Mouse (Mus musculus) hindbrain, embryonic 15.5 days (tissue): ENCODE data around the gene Pcyt2. TPM values are rescaled to one million over a fixed set of nuclear protein-coding genes. Genes with fewer than 3 reads are reported as not detected.

Experiments used
- ATAC-seq: fragments of 200-750 bp; cut with Nextera tagmentation; 2 replicates; pipeline ENCODE4 v1.8.0; 2017; ENCODE audit warnings: low read depth, moderate number of reproducible peaks, moderate TSS enrichment; ENCODE audit not compliant: low FRiP score
- H3K27ac ChIP-seq: fragments of 300-500 bp; sonication (generic); replicated peaks from 2 replicates; pipeline ENCODE4 v1.5.1; 2015; ENCODE audit warnings: mild to moderate bottlenecking, inconsistent platforms
- H3K27me3 ChIP-seq: fragments of 300-500 bp; sonication (generic); 2 replicates; pipeline ENCODE4 v1.6.1; 2015; ENCODE audit warnings: control low read depth, inconsistent platforms
- H3K36me3 ChIP-seq: fragments of 300-500 bp; sonication (generic); 2 replicates; pipeline ENCODE4 v1.6.1; 2015; ENCODE audit warnings: control low read depth, inconsistent platforms
- H3K4me1 ChIP-seq: fragments of 300-500 bp; sonication (generic); replicated peaks from 2 replicates; pipeline ENCODE4 v1.6.1; 2015; ENCODE audit warnings: control low read depth, inconsistent platforms
- H3K4me2 ChIP-seq: fragments of 300-500 bp; sonication (generic); 2 replicates; pipeline ENCODE4 v1.6.1; 2015; ENCODE audit warnings: moderate library complexity, mild to moderate bottlenecking, inconsistent platforms
- H3K4me3 ChIP-seq: fragments of 300-500 bp; sonication (generic); 2 replicates; pipeline ENCODE4 v1.5.1; 2015; ENCODE audit warnings: mild to moderate bottlenecking, inconsistent platforms
- H3K9ac ChIP-seq: fragments of 300-500 bp; sonication (generic); 2 replicates; pipeline ENCODE4 v1.6.1; 2015; ENCODE audit warnings: inconsistent platforms
- H3K9me3 ChIP-seq: fragments of 300-500 bp; sonication (generic); 2 replicates; pipeline ENCODE4 v1.6.1; 2016; ENCODE audit warnings: control low read depth, inconsistent platforms
- WGBS: fragments of 180-500 bp; shearing (Covaris S2); methylation state at CpG from one replicate; pipeline ENCODE4 v1.1.7; 2015; 5-methylcytosine and 5-hydroxymethylcytosine counted together
- microRNA-seq: library from miRNA; unstranded; fragments of <30 nt; microRNA quantifications from one replicate; pipeline ENCODE4, GENCODE M21; 2016
- polyA plus RNA-seq: library from polyadenylated mRNA; unstranded; fragments of >200 nt; fragmentation: Nextera tagmentation; extraction: Ambion mirVana; gene quantifications from 2 replicates; pipeline ENCODE4 v1.2.1, GENCODE M21; 2015

Gene Pcyt2
- polyA plus RNA-seq, 1 experiment from 2014 or later = 226 TPM

DNA sequence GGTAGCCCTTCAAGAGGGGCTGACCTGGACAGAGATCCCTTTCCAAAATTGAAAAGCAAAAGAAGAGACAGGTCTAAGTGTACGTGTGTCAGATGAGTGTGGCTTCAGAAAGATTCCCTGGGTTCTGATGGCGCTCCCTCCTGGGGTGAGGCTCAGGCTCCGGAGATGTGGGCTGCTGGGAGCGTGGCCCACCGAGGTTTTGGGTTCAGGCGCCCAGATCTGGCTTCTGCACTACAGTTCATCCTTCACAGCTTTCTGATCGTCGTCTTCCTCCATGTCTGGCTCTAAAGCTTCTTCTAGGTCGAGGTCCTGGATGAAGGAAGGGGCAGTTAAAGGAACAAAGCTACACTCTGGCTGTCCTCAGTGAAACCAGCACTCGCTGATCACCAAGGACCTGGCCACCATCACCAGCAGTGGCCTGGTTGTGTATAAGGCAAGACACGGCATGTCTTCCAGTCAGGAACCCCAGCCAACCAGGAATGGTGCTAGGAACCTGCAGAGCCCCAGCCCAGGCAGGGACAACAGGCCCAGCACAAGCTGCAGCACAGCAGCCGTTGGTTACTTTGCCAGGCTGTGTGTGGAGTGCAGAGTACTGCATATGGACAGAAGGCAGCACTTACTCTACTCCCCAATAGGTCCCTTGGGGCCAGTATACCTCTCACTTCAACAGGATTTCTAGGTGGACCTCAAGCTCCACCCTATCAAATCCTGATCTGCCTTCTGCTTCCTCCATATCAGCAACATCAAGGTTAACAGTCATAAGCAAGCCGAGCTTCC lies 56.6 kb downstream of the Pcyt2 start:
- Histone ChIP-seq H3K4me1 (no peaks in the 10 kb centered on the region), H3K4me3 (no peak overlapping the region), H3K9ac (no peak overlapping the region), H3K27ac (no peak overlapping the region), H3K27me3 (no peaks in the 10 kb centered on the region), H3K36me3 (peaks cover 72% of the 10 kb centered on the region), H3K4me2 (no peak overlapping the region), H3K9me3 (no peaks in the 10 kb centered on the region)
- ATAC-seq = no peak
- whole genome bisulfite sequencing = 94% methylated on average over 13 of the region's 13 CpGs

Small RNAs within 50 kb of the gene (microRNA-seq; reads per million reads assigned to microRNA genes)
- gene Mir6936 = 1.3 reads per million

Other genes with a start within 250 kb of the Pcyt2 start
- 95.4 and 110 TPM in 2 replicates for gene Faap100, start 239.2 kb downstream of the Pcyt2 start, polyA plus RNA-seq
- 34.9 and 36.9 TPM in 2 replicates for gene Nploc4, start 180.2 kb downstream of the Pcyt2 start, polyA plus RNA-seq
- gene Tspan10, start 175.3 kb downstream of the Pcyt2 start, polyA plus RNA-seq = not detected in 2 replicates
- 0.22 and 0.51 TPM in 2 replicates for gene Pde6g, start 164.4 kb downstream of the Pcyt2 start, polyA plus RNA-seq
- 11.5 and 12.0 TPM in 2 replicates for gene Oxld1, start 159.9 kb downstream of the Pcyt2 start, polyA plus RNA-seq
- 24.8 and 28.9 TPM in 2 replicates for gene Ccdc137, start 159.8 kb downstream of the Pcyt2 start, polyA plus RNA-seq
- gene Arl16, start 150.3 kb downstream of the Pcyt2 start, polyA plus RNA-seq = 61.5 and 64.1 TPM in 2 replicates
- 122 and 125 TPM in 2 replicates for gene Mrpl12, start 133.3 kb downstream of the Pcyt2 start, polyA plus RNA-seq
- gene Slc25a10, start 126.1 kb downstream of the Pcyt2 start, polyA plus RNA-seq = 31.7 and 31.9 TPM in 2 replicates
- gene Gcgr, start 87.2 kb downstream of the Pcyt2 start, polyA plus RNA-seq = 0.41 and 0.75 TPM in 2 replicates
- gene Mcrip1, start 68.2 kb downstream of the Pcyt2 start, polyA plus RNA-seq = 243 and 246 TPM in 2 replicates
- not detected in 2 replicates for gene Ppp1r27, start 66.8 kb downstream of the Pcyt2 start, polyA plus RNA-seq
- gene P4hb, start 44.7 kb downstream of the Pcyt2 start, polyA plus RNA-seq = 263 and 274 TPM in 2 replicates
- gene Arhgdia, start 36.3 kb downstream of the Pcyt2 start, polyA plus RNA-seq = 492 and 533 TPM in 2 replicates
- 247 and 251 TPM in 2 replicates for gene Alyref, start 19.6 kb downstream of the Pcyt2 start, polyA plus RNA-seq
- 200 and 215 TPM in 2 replicates for gene Anapc11, start 19.5 kb downstream of the Pcyt2 start, polyA plus RNA-seq
- gene Npb, start 9.5 kb downstream of the Pcyt2 start, polyA plus RNA-seq = 0.71 and 1.1 TPM in 2 replicates
- 43.4 and 45.6 TPM in 2 replicates for gene Sirt7, start 7.3 kb upstream of the Pcyt2 start, polyA plus RNA-seq
- 42.5 and 42.7 TPM in 2 replicates for gene Mafg, start 15.7 kb upstream of the Pcyt2 start, polyA plus RNA-seq
- 19.0 and 21.3 TPM in 2 replicates for gene Pycr1, start 25.8 kb upstream of the Pcyt2 start, polyA plus RNA-seq
- 0.67 and 1.0 TPM in 2 replicates for gene Myadml2, start 30.2 kb upstream of the Pcyt2 start, polyA plus RNA-seq
- gene Notum, start 43.2 kb upstream of the Pcyt2 start, polyA plus RNA-seq = 2.2 and 2.3 TPM in 2 replicates
- gene Aspscr1, start 55.0 kb upstream of the Pcyt2 start, polyA plus RNA-seq = 140 and 154 TPM in 2 replicates
- gene Cenpx, start 95.8 kb upstream of the Pcyt2 start, polyA plus RNA-seq = 107 and 109 TPM in 2 replicates
- 74.9 and 81.2 TPM in 2 replicates for gene Lrrc45, start 96.0 kb upstream of the Pcyt2 start, polyA plus RNA-seq
- gene Rac3, start 103.5 kb upstream of the Pcyt2 start, polyA plus RNA-seq = 540 and 587 TPM in 2 replicates
- gene Dcxr, start 109.3 kb upstream of the Pcyt2 start, polyA plus RNA-seq = 8.8 and 10.4 TPM in 2 replicates
- 0.97 and 2.1 TPM in 2 replicates for gene Cbr2, start 114.2 kb upstream of the Pcyt2 start, polyA plus RNA-seq
- 2.1 and 2.9 TPM in 2 replicates for gene Hmga1b, start 144.9 kb upstream of the Pcyt2 start, polyA plus RNA-seq
- 119 and 141 TPM in 2 replicates for gene Rfng, start 166.3 kb upstream of the Pcyt2 start, polyA plus RNA-seq
- gene Gps1, start 166.3 kb upstream of the Pcyt2 start, polyA plus RNA-seq = 275 and 300 TPM in 2 replicates
- gene Dus1l, start 178.5 kb upstream of the Pcyt2 start, polyA plus RNA-seq = 45.2 and 48.6 TPM in 2 replicates
- gene Fasn, start 206.6 kb upstream of the Pcyt2 start, polyA plus RNA-seq = 90.0 and 94.7 TPM in 2 replicates